Mouse (Mus musculus) megakaryocyte, embryonic 14.5 days (primary cell): ENCODE data around the gene Adgrv1. TPM values are rescaled to one million over a fixed set of nuclear protein-coding genes. Genes with fewer than 3 reads are reported as not detected.
A peak's percentile ranks its signal among the peaks of the same experiment; 100 is the strongest.

ENCODE experiments used
- H3K27me3 ChIP-seq: replicated peaks from 2 replicates; pipeline ENCODE3; 2012; ENCODE audit warnings: inconsistent platforms
- H3K36me3 ChIP-seq: replicated peaks from 2 replicates; pipeline ENCODE3; 2012; ENCODE audit warnings: low read length, inconsistent platforms, mixed read lengths
- H3K4me1 ChIP-seq: 2 replicates; pipeline ENCODE4 v1.6.1; 2012; ENCODE audit warnings: inconsistent platforms
- H3K4me3 ChIP-seq: replicated peaks from 2 replicates; pipeline ENCODE3; 2012; ENCODE audit warnings: moderate library complexity, mild to moderate bottlenecking, inconsistent platforms
- H3K9me3 ChIP-seq: 2 replicates; pipeline ENCODE4 v1.6.1; 2012; ENCODE audit warnings: inconsistent platforms
- FLI1 ChIP-seq: IDR thresholded peaks from 2 replicates; pipeline ENCODE4 v1.6.1; 2012; ENCODE audit warnings: low read length, inconsistent platforms, mixed read lengths
- GATA1 ChIP-seq: IDR thresholded peaks from 3 replicates; pipeline ENCODE4 v1.6.1; 2012; ENCODE audit warnings: mixed read lengths, low read length, inconsistent platforms, borderline replicate concordance
- polyA plus RNA-seq: library from polyadenylated mRNA; stranded (reverse); fragments of >175 nt; gene quantifications from 2 replicates; pipeline ENCODE4 v1.2.3, GENCODE M21; 2012; ENCODE audit warnings: low replicate concordance; ENCODE audit not compliant: insufficient read depth

Gene Adgrv1
- polyA plus RNA-seq, 1 experiment = not detected

DNA sequence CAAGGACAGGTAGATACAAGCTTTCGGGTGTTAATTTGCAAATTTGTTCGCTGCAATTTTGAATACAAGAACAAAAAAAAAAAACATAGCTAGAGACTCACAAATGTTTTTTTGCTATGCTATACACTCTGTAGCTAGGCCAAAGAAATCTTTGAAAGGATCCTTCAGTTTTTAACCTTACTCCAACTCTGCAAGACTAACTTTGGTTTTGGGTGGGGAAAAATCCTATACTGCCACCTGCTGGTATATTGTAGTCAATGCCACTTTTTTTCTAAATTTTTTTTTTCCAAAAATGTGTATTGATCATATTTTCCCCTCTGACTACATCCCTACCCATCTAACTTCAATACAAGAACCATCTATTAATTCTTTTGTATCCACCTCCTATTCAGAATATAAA is 263.4 kb downstream of the Adgrv1 start:
- H3K4me3 ChIP-seq = no peak overlapping the region
- no peaks in the 10 kb centered on the region for H3K9me3 ChIP-seq
- no peaks in the 10 kb centered on the region for H3K27me3 ChIP-seq
- H3K4me1 ChIP-seq = no peaks in the 10 kb centered on the region
- no peaks in the 10 kb centered on the region for H3K36me3 ChIP-seq
- TF ChIP-seq FLI1 (no peak), GATA1 (no peak)

DNA sequence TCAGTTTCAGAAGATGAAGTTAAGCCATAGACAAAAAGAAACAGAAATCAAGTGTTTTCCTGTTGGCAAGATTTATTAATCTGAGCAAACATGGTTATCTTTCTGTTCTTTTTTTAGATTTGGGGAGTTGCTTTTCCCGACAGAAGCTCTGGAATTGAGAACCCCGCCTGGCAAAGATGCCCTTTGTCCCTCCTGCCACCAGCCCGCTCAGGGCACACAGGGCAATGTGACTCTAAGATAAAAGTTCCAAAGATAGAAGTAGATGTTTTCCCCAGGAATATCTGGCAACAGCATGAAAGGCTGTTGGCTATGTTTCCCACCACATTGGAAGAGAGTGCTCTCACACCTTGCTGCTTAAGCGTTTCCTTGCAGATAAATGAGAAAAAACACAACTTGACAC is 264.0 kb downstream of the Adgrv1 start:
- TF ChIP-seq FLI1 (no peak), GATA1 (no peak)
- H3K4me3 ChIP-seq = no peak overlapping the region
- no peaks in the 10 kb centered on the region for H3K4me1 ChIP-seq
- H3K9me3 ChIP-seq = no peaks in the 10 kb centered on the region
- no peaks in the 10 kb centered on the region for H3K27me3 ChIP-seq
- H3K36me3 ChIP-seq = no peaks in the 10 kb centered on the region

DNA sequence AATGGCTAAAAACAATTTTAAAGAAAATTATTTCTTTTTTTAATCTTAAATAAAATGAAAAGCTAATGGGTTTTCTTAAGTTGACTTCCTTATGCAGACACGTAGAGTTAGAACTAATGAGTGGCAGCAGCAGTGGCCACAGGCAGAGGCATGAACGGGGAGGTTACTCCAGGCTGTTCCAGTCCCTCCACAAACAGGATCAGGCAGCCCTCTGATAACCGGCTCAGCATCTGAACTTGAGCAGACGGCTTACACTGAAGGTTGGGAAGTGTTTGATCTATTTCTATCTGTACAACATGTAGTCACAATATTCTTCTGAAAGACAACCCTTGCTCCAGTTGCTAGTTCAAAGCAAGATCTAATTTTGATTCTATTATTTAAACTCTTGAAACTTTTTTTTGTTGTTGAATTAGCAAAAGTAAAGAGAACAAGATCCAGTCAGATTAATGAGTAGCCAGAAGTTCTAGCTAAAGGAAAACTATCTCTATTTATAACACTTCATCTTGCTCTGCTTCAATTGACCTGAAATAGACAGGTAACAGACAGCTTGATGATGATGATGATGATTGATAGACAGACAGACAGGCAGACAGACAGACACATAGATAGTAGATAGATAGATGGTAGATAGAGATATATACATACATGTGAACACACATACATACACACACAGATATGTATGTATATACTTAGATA is 265.1 kb downstream of the Adgrv1 start:
- H3K4me1 ChIP-seq = no peaks in the 10 kb centered on the region
- no peaks in the 10 kb centered on the region for H3K36me3 ChIP-seq
- TF ChIP-seq GATA1 (no peak), FLI1 (no peak)
- no peaks in the 10 kb centered on the region for H3K27me3 ChIP-seq
- H3K9me3 ChIP-seq = no peaks in the 10 kb centered on the region
- H3K4me3 ChIP-seq = no peak overlapping the region

DNA sequence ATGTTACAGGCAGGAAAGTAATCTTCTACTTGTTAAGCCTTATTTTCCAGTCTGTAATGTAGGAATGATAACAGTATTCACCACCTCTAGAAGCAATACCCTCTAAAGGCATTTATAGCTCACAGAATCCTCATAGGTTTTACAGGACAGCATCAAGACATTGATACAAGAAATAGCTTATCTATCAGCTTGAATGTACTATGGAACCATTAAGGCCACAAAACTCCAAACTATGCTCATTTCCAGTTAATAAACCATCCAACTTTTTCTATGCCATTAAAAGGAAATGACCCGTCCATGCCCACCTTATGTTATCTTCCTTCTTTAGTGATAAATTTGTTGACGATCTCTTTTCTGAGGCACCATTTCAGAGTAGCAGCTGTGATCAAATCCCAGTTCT is 272.6 kb downstream of the Adgrv1 start:
- Histone ChIP-seq H3K9me3 (no peaks in the 10 kb centered on the region), H3K4me3 (no peak overlapping the region), H3K36me3 (no peaks in the 10 kb centered on the region), H3K27me3 (no peaks in the 10 kb centered on the region), H3K4me1 (no peaks in the 10 kb centered on the region)
- TF ChIP-seq GATA1 = no peak

DNA sequence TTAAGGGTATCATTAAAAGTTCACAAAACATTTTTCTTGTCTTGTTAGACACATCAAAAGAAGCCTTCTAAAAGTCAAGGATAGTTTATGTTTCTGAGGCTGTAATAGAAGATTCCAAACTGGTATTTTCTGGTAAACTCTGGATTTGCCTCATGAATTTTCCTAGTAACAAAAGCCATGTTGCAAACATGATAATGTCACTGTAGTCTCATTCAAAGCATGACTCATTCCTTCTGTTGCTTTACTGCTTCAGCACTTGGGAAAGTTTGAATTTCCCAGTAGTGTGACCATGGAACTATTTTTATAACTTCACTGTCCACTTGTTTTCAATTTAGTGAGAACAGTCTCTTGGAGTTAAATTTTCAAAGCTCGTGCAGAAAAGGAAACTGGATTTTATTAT is 274.2 kb downstream of the Adgrv1 start:
- H3K4me3 ChIP-seq = no peak overlapping the region
- H3K4me1 ChIP-seq = no peaks in the 10 kb centered on the region

DNA sequence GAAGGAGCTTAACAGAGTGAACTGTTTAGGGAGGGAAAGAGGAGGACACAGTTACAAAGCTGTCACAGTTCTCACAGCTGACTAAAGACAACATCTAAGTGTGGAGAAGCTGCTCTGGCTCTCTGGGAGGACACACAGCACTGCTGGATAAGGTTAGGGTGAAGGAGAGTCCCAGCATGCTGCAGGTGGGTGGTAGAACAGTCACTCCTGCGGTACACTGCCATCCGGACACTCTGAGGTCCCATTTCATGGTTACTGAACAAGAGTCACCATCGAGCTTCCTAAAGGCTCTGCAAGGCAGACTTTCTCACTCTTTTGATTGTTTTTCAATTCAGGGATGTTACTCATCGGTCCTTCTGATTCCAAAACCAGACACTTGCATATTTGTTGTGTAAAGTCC is 274.6 kb downstream of the Adgrv1 start:
- no peaks in the 10 kb centered on the region for H3K9me3 ChIP-seq
- H3K4me3 ChIP-seq = no peak overlapping the region
- no peaks in the 10 kb centered on the region for H3K36me3 ChIP-seq
- TF ChIP-seq GATA1 = no peak
- TF ChIP-seq FLI1 = no peak
- H3K4me1 ChIP-seq = no peaks in the 10 kb centered on the region
- H3K27me3 ChIP-seq = no peaks in the 10 kb centered on the region

More for the DNA sequence above, 274.2 kb downstream of the Adgrv1 start:
- Histone ChIP-seq H3K27me3 (no peaks in the 10 kb centered on the region), H3K9me3 (no peaks in the 10 kb centered on the region), H3K36me3 (no peaks in the 10 kb centered on the region)
- no peak for TF ChIP-seq GATA1
- TF ChIP-seq FLI1 = no peak

DNA sequence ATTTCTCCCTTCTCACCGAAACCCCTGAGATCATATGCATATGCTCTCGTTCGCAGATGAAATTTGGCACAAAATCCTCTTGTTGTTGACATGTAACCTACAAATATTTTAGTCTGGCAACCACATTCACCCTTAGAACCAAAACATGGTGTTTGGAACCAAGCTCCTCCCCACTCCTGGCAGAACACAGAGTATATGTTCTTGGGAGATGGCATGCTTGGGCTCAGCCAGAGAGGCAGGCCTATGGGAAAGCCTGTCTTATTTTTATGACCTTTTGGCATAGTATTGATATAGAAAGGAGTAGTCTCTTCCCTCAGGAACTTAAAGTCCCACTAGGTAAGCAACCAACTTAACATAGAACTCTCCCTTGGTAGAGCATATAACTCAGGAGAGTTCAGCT is 275.7 kb downstream of the Adgrv1 start:
- H3K9me3 ChIP-seq = no peaks in the 10 kb centered on the region
- no peaks in the 10 kb centered on the region for H3K4me1 ChIP-seq
- no peaks in the 10 kb centered on the region for H3K27me3 ChIP-seq
- no peaks in the 10 kb centered on the region for H3K36me3 ChIP-seq
- no peak for TF ChIP-seq FLI1
- no peak for TF ChIP-seq GATA1
- H3K4me3 ChIP-seq = no peak overlapping the region

DNA sequence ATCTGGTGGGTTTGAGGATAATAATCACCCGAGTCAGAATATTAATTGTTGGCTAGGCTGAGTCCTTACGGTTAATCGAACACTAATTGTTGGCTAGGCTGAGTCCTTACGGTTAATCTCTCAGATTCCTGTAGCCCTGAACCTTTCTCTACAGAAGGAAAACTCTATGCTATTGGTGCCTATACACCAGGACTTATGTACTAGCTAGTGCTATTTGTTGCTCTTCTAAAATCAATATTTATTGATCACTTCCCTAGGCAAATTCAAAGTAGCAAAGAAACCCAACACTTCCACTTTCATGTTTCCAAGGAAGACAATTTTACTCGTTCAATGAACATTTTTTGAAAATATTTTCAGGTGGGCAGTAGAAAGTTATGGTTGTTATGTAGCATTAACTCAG is 278.4 kb downstream of the Adgrv1 start:
- TF ChIP-seq FLI1 (no peak), GATA1 (no peak)

DNA sequence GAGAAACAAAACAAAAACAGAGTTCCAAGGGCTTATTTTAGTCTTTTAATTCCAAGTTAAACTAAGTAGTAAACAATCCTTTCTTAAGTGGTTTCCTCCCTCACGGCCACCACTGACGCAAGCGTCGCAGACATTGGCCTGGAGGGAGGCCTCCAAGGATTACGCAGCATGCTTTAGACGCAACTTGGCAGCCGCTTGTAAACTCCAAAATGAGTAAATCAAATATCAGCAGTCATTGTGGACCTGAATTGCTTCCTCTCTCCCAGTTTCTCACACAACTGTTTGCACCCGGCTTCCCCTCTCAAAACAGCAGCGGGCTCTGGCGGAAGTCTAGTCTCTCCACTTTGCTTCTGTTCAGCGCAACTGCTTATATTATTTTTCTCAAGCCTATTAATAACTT is 280.7 kb downstream of the Adgrv1 start:
- Histone ChIP-seq H3K4me3 (peak overlapping the region; percentile 59), H3K36me3 (no peaks in the 10 kb centered on the region), H3K4me1 (peaks cover 11% of the 10 kb centered on the region), H3K9me3 (no peaks in the 10 kb centered on the region), H3K27me3 (no peaks in the 10 kb centered on the region)
- TF ChIP-seq FLI1 = no peak
- no peak for TF ChIP-seq GATA1

More for the DNA sequence above, 278.4 kb downstream of the Adgrv1 start:
- Histone ChIP-seq H3K9me3 (no peaks in the 10 kb centered on the region), H3K4me3 (no peak overlapping the region), H3K27me3 (no peaks in the 10 kb centered on the region), H3K4me1 (0 out of 2 replicates have a peak, but pooled peaks cover 5% of the 10 kb centered on the region), H3K36me3 (no peaks in the 10 kb centered on the region)

DNA sequence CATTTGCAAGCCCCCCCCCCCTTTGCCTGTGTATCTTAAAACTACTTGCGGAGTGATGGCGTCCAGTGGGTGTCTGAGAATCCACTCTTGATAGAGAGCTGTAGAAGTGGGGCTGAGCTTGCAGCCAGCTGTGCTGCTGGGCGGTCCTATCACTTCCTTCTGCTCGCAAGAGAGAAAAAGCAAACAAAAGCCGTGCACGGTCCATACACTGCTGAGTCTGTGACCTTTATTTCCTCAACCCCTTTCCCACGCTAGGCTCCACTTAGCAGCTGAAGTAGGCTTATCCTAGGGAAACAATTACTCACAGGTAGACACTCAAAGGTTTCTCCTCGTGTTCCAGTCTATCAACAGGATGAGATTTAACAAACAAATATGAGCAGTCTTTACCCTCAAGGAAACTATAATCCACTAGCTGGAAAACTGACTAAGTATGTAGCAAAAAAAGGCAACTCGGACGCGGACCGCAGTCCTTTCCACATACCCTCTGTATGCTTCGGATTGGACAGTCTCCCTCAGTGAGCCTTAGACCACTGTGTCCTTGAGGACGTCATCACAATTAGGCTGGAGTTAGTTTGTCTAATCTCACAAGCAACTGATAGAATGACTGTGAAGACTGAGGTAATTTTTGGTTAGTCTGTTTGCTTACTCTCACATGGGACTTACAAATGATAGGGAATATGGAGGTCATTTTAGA is 281.3 kb downstream of the Adgrv1 start:
- H3K27me3 ChIP-seq = no peaks in the 10 kb centered on the region
- H3K4me1 ChIP-seq = peaks cover 13% of the 10 kb centered on the region
- TF ChIP-seq FLI1 (no peak), GATA1 (no peak)
- H3K4me3 ChIP-seq = peak overlapping the region; percentile 84
- peaks cover under 1% of the 10 kb centered on the region; the same call in 1 of the 2 replicates for H3K9me3 ChIP-seq
- H3K36me3 ChIP-seq = no peaks in the 10 kb centered on the region
